Mouse (Mus musculus) left cerebral cortex, postnatal 25 days (tissue): ENCODE measurements around the gene Vwa2. TPM values are rescaled to one million over a fixed set of nuclear protein-coding genes. Genes with fewer than 3 reads are reported as not detected.
A peak's percentile ranks its signal among the peaks of the same experiment; 100 is the strongest.

Experiments used
- DNase-seq, 2 experiments: peaks; one replicate each; pipeline ENCODE4 v3.0.0; 2022; ENCODE audit warnings: low spot score in 2 of 2, mixed read lengths in 1 of 2
- intact Hi-C: fragments of 180-260 bp; cut with DNase I; formaldehyde crosslinking; loops from one replicate; pipeline ENCODE4 v1.15.1; 2025
- total RNA-seq, 2 experiments: library from RNA; stranded (reverse); gene quantifications; 2 replicates each; pipeline ENCODE4 v1.2.3; 2021

Gene Vwa2
- total RNA-seq, 2 experiments from 2014 or later = not detected

GRCm38 (mm10) chr19:56905395-56905794 is 31.3 kb downstream of the Vwa2 start:
- DNase-seq = no peak
- intact Hi-C loops = loop anchor here (5.0 kb wide), 3 partner anchors 83 to 483 kb away; partner anchors contain the start of gene Ccdc186

DNA sequence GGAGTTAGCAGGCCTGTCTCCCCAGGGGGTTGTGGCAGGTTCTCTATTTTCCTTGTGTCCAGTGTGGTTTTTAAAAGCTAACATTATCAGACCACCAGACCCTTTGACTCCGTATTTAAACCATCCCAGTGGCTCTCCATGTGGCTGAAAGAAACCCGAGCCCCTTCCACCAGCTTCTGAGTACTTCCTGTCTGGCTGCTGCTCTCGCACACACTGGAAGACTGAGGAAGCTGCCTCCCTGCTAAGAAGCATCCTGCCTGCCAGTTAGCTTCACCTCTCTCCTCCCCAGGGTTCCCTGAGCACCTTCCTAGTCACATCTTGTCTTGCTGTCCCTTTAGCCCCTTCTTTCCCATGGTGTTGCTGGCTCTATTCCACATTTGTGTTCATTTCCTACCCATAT is 33.8 kb downstream of the Vwa2 start:
- intact Hi-C loops = loop anchor here (5.0 kb wide), 3 partner anchors 86 to 486 kb away; partner anchors contain the start of gene Ccdc186
- no peak for DNase-seq

- intact Hi-C loops = loop anchor here (5.0 kb wide), 3 partner anchors 86 to 486 kb away; partner anchors contain the start of gene Ccdc186
- peak; percentile 28 to 55 for DNase-seq
Observed at GRCm38 (mm10) chr19:56908472-56909270, 34.6 kb downstream of the Vwa2 start.

DNA sequence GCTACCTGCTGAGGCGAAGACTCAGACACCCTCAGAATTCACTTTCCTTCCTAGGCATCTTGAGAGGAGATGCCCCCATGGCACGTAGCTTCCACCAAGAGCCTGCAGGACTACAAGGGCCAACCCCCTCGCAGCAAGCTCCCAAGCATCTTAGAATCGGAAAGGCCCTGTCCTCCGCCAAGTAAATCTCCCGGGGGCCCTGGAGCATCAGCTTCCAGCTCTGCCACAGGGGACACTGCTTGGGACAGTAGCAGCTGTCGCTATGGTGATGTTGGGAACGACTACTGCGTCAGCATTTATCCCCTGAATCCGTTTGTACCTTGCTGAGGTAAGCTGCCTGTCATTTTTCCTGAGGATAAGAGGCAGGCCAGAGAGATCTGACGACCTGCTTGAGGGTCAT is 36.5 kb downstream of the Vwa2 start:
- no peak for DNase-seq
- intact Hi-C loops = no loop called here

- no peak for DNase-seq
- intact Hi-C loops = no loop called here
Observed at GRCm38 (mm10) chr19:56913761-56914160, 39.7 kb downstream of the Vwa2 start.

- intact Hi-C loops = no loop called here
Observed at GRCm38 (mm10) chr19:56914658-56915057, 40.6 kb downstream of the Vwa2 start.

GRCm38 (mm10) chr19:56915084-56915483 is 41.0 kb downstream of the Vwa2 start:
- DNase-seq = no peak
- intact Hi-C loops = no loop called here

More at GRCm38 (mm10) chr19:56914658-56915057, 40.6 kb downstream of the Vwa2 start:
- no peak for DNase-seq

- peak; percentile 77 to 91 for DNase-seq
- intact Hi-C loops = loop anchor here (1.0 to 5.0 kb wide), 3 partner anchors 112 to 413 kb away; no protein-coding TSS in a partner anchor
Observed at GRCm38 (mm10) chr19:56919628-56920027, 45.6 kb downstream of the Vwa2 start.

DNA sequence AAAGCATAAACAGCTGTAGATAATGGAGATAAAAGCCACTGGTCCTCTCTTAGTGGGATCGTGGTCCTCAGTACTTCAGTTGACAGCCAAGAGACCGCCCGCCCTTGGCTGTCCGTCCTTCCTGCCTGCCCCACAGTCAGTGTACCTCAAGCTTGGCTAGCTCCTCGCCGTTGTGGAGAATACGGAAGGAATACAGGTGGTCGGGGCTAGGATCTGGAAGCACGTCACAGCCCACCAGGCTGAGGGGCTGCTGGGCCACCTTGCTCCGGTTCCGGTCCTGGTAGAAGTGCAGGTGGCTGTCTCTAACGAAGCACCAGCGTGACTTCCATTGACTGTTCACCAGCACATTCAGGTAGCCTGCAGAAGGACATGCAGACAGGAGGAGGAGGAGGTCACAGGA is 46.2 kb downstream of the Vwa2 start:
- no peak for DNase-seq
- intact Hi-C loops = loop anchor here (5.0 kb wide), 1 partner anchor 412 kb away; no protein-coding TSS in a partner anchor

DNA sequence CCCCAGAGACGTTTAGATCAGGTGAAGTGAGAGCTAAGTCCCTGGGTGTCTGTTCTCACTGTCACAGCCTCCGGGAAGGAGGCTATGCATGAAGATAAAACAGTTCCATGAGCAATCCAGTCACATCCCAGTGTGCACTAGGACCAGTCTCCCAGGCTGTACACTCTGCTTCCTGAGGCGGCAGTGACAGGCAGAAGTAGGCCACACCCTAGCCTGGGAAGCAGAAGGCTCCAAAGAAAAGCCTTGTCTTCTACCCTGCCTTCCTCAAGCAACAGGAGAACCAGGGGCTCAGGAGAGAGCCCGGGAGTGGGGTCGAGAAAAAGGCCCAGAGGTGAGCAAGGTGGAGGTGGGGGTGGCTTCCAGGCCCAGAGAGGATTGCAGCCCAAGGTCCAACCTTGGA is 47.7 kb downstream of the Vwa2 start:
- intact Hi-C loops = loop anchor here (1.0 to 5.0 kb wide), 2 partner anchors 87 to 411 kb away; partner anchors contain the start of gene Afap1l2
- no peak for DNase-seq

DNA sequence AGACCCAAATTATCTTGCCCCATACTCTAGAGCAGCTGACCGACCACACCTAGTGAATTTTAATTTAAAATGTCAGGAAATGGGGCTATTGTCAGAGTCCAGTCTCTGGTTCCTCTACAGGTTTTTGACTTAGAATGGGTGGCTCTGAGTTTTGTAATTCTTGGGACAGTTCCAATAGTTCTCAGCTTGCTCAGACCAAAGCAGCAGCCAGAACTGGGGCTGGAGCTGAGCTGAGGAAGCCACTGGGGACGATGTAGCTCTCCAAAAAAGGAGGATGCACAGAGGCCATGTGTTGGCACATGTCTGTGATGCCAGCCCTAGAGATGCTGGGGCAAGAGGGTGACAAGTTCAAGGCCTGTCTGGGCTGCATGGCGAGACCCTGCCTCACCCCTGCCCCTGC is 55.3 kb downstream of the Vwa2 start:
- intact Hi-C loops = loop anchor here (5.0 kb wide), 1 partner anchor 208 kb away; no protein-coding TSS in a partner anchor
- no peak for DNase-seq

DNA sequence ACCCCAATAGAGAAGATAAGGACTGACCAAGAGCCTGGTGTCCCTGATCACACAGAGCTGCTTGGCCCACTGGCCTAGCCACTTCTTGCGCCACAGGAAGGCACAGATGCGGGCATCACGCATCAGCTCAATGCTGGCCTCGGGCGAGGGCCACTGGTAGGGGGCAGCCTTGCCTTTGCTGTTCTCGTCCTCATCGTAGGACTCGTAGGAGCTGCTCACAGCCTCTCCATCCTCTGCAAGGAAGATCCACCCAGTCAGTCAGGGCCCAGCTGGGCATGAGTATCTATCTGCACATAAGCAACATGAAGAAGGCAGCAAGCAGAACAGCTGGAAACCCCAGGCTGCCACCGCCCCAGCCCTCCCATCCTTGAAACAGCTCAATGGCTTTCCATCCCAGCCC is 56.0 kb downstream of the Vwa2 start:
- DNase-seq = no peak
- intact Hi-C loops = no loop called here

- intact Hi-C loops = no loop called here
- DNase-seq = no peak
Observed at GRCm38 (mm10) chr19:56933800-56934199, 59.8 kb downstream of the Vwa2 start.

GRCm38 (mm10) chr19:56935111-56935510 is 61.1 kb downstream of the Vwa2 start:
- DNase-seq = no peak
- intact Hi-C loops = no loop called here

- no peak for DNase-seq
- intact Hi-C loops = no loop called here
Observed at GRCm38 (mm10) chr19:56935777-56936176, 61.7 kb downstream of the Vwa2 start.

GRCm38 (mm10) chr19:56936253-56936652 is 62.2 kb downstream of the Vwa2 start:
- DNase-seq = no peak
- intact Hi-C loops = no loop called here

- no peak for DNase-seq
- intact Hi-C loops = no loop called here
Observed at GRCm38 (mm10) chr19:56937911-56938310, 63.9 kb downstream of the Vwa2 start.

DNA sequence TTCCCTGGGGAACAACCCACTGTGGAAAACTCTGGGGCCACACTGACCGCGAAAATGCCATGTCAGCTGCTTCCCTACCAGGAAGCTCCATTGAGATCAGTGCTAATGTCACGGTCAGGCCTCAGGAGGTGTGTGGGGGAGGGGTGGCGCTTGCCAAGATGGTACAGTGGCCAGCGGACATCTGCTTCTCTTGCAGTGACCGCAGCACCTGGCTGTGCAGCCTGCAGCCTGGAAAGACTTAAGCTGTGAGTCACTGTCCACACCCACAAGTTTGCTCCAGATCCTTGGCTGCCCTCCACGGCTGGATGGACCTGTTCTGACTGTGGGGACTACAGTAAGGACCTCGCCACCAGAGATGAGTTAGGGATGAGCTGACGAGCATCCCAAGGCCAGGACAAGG is 65.8 kb downstream of the Vwa2 start:
- intact Hi-C loops = no loop called here
- DNase-seq = peak in 1 of 2 experiments; percentile 13

GRCm38 (mm10) chr19:56940507-56940906 is 66.5 kb downstream of the Vwa2 start:
- intact Hi-C loops = no loop called here
- DNase-seq = no peak

GRCm38 (mm10) chr19:56942216-56942615 is 68.2 kb downstream of the Vwa2 start:
- no peak for DNase-seq
- intact Hi-C loops = no loop called here

DNA sequence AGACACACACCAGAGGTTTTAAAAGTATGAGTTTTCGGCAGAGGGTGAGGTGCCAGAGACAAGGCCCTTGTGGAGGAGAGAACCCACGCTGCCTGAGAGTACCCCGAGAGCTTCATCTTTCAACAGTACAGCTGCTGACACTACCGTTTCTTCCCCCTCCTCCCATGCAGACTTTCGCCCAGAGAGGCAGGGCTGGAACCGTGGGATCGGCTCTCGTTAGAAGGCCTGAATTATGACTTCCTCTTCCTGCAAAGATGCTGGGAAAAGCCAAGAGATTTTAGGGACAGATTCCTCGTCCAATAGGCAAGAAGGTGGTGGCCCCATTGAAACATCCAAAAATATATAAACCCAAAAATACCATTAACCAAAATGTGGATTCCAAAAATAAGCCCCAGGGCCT is 70.2 kb downstream of the Vwa2 start:
- DNase-seq = peak in 1 of 2 experiments; percentile 43
- intact Hi-C loops = no loop called here
